Mouse (Mus musculus) hindbrain, postnatal 0 days (tissue): Measurements from ENCODE around the gene Usp16. TPM values are rescaled to one million over a fixed set of nuclear protein-coding genes. Genes with fewer than 3 reads are reported as not detected.

ENCODE experiments used
- ATAC-seq: fragments of 200-750 bp; cut with Nextera tagmentation; 2 replicates; pipeline ENCODE4 v1.8.0; 2017; ENCODE audit warnings: mild to moderate bottlenecking, moderate TSS enrichment, moderate library complexity
- DNase-seq: peaks from one replicate; pipeline ENCODE4 v3.0.0-alpha.2; 2015; ENCODE audit warnings: low spot score
- H3K27ac ChIP-seq: fragments of 300-500 bp; sonication (generic); 2 replicates; pipeline ENCODE4 v1.5.1; 2014; ENCODE audit warnings: mild to moderate bottlenecking
- H3K27me3 ChIP-seq: fragments of 300-500 bp; sonication (generic); 2 replicates; pipeline ENCODE4 v1.6.1; 2014; ENCODE audit warnings: low read length, mixed read lengths; ENCODE audit not compliant: insufficient read depth
- H3K36me3 ChIP-seq: fragments of 300-500 bp; sonication (generic); 2 replicates; pipeline ENCODE4 v1.6.1; 2014; ENCODE audit warnings: low read length, mixed read lengths; ENCODE audit not compliant: insufficient read depth
- H3K4me1 ChIP-seq: fragments of 300-500 bp; sonication (generic); 2 replicates; pipeline ENCODE4 v1.6.1; 2014; ENCODE audit warnings: antibody characterized with exemption, low read length, mixed read lengths; ENCODE audit not compliant: insufficient read depth
- H3K4me2 ChIP-seq: fragments of 300-500 bp; sonication (generic); 2 replicates; pipeline ENCODE4 v1.6.1; 2014; ENCODE audit warnings: low read depth, mild to moderate bottlenecking, low read length, moderate library complexity, mixed read lengths
- H3K4me3 ChIP-seq: fragments of 300-500 bp; sonication (generic); 2 replicates; pipeline ENCODE4 v1.5.1; 2014; ENCODE audit warnings: low read length
- H3K9ac ChIP-seq: fragments of 300-500 bp; sonication (generic); replicated peaks from 2 replicates; pipeline ENCODE4 v1.6.1; 2014; ENCODE audit warnings: mild to moderate bottlenecking, low read length, moderate library complexity, mixed read lengths
- H3K9me3 ChIP-seq: fragments of 300-500 bp; sonication (generic); 2 replicates; pipeline ENCODE4 v1.6.1; 2016; ENCODE audit warnings: low read length, mixed read lengths
- CTCF ChIP-seq: IDR thresholded peaks from 2 replicates; pipeline ENCODE4 v1.5.1; 2016; ENCODE audit warnings: antibody characterized with exemption, control low read depth, low read depth
- WGBS: fragments of 180-500 bp; shearing (Covaris S2); extraction: QIAGEN DNeasy Blood & Tissue Kit; methylation state at CpG from one replicate; pipeline ENCODE4 v1.1.7; 2014; 5-methylcytosine and 5-hydroxymethylcytosine counted together
- polyA plus RNA-seq: library from polyadenylated mRNA; unstranded; fragments of >200 nt; fragmentation: Nextera tagmentation; extraction: Ambion mirVana; gene quantifications from 2 replicates; pipeline ENCODE4 v1.2.1, GENCODE M21; 2015
- total RNA-seq: library from RNA; depleted of rRNA; stranded (reverse); fragments of >200 nt; gene quantifications from 2 replicates; pipeline ENCODE4 v1.2.3, GENCODE M21; 2014

Usp16 gene
- total and polyA plus RNA-seq, 2 experiments from 2014 or later = 32.2 to 42.9 TPM

DNA sequence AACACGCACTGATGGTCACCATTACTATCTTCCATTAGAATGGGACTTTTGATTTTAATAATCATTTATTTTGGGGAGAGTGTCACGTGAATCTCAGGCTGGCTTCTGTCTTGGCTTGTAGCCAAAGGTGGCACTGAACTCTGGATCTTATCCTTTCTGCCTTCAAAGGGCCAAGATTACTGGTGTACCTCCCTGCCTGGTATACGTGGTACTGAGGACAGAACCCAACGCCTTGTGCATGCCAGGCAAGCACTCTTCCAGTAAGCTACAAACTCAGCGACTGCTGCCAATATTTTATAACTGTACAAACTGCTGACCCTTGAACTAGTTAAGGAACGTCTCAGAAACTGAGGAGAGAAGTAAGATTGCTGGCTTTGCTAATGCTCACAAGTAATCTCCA, 19.6 kb upstream of the Usp16 start:
- H3K9me3 ChIP-seq = no peaks in the 10 kb centered on the region
- no peaks in the 10 kb centered on the region for H3K27me3 ChIP-seq
- no peak for TF ChIP-seq CTCF
- no peak for DNase-seq
- H3K36me3 ChIP-seq = peaks cover 7% of the 10 kb centered on the region; the same call in 1 of the 2 replicates
- no peak overlapping the region for H3K9ac ChIP-seq
- no peak overlapping the region for H3K27ac ChIP-seq
- 81% methylated on average over 6 of the region's 6 CpGs for WGBS
- H3K4me3 ChIP-seq = no peak overlapping the region
- H3K4me1 ChIP-seq = no peaks in the 10 kb centered on the region
- H3K4me2 ChIP-seq = no peak overlapping the region
- ATAC-seq = no peak

DNA sequence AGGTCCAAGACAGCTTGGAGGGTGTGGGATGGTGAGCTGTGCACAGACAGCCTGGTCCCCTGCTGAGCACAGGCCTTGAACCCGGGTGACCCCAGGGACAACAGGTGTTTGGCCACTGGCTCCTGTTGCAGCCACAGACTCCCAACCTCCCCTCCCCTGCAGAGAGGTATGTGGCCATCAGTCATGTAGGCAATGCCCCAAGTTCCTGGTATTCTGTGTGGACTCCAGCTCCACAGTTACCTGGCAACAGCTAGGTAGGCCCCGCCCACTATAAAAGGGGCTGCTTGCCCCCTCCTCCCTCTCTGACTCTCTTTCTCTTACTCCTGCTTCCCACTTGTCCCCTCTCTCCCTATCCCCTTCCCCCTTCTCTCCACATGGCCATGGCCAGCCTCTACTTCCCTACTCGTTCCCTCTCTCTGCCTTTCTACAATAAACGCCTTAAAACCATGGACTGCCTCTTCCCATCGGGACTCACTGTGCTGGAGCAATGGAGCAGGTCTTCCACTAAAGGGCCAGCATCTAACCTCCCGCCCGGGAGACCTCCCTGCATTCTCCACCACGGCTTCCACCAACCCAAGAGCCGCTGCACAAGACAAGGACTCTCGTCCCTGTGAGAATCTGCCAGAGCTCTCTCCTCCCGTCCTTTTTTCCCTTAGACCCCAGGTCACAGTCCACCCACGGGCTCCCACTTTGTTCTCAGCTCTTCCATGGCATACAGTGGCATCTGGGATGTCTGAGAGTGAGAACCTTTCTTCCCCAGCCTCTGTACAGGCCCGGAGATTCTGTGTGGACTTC, 18.9 kb upstream of the Usp16 start:
- H3K27ac ChIP-seq = no peak overlapping the region
- H3K4me1 ChIP-seq = no peaks in the 10 kb centered on the region
- no peak overlapping the region for H3K4me2 ChIP-seq
- no peaks in the 10 kb centered on the region for H3K9me3 ChIP-seq
- no peaks in the 10 kb centered on the region for H3K27me3 ChIP-seq
- WGBS = 85% methylated on average over 13 of the region's 13 CpGs
- no peak for ATAC-seq
- no peak for TF ChIP-seq CTCF
- no peak for DNase-seq
- H3K9ac ChIP-seq = no peak overlapping the region
- no peak overlapping the region for H3K4me3 ChIP-seq
- H3K36me3 ChIP-seq = peaks cover 7% of the 10 kb centered on the region; the same call in 1 of the 2 replicates

GRCm38 (mm10) chr16:87437096-87437495, 17.4 kb upstream of the Usp16 start:
- no peaks in the 10 kb centered on the region for H3K27me3 ChIP-seq
- H3K4me2 ChIP-seq = no peak overlapping the region
- H3K4me3 ChIP-seq = no peak overlapping the region
- no peak overlapping the region for H3K9ac ChIP-seq
- ATAC-seq (no peak), DNase-seq (no peak)
- peaks cover 6% of the 10 kb centered on the region for H3K4me1 ChIP-seq
- no peak for TF ChIP-seq CTCF
- peaks cover 7% of the 10 kb centered on the region; the same call in 1 of the 2 replicates for H3K36me3 ChIP-seq
- 92% methylated on average over 21 of the region's 21 CpGs for WGBS
- H3K9me3 ChIP-seq = no peaks in the 10 kb centered on the region
- no peak overlapping the region for H3K27ac ChIP-seq

DNA sequence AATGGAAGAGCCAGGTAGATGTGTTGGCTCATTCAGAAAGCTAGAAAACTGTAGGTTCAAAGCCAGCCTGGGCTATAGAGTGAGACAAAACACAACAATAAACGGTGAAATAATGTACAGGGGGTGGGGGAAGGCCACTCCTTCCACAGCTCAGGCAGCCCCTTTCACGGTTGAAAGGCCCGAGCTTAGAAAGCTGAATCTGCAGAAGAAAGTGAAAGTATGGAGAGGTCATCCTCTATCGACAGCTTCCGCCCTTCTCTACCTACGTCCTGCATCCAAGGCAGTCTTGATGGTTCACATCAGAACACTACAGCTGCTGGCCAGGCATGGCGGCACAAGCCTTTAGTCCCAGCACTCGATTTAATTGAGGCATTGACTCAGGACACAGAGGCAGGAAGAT, 15.8 kb upstream of the Usp16 start:
- Histone ChIP-seq H3K27me3 (no peaks in the 10 kb centered on the region), H3K4me1 (peaks cover 6% of the 10 kb centered on the region), H3K9ac (no peak overlapping the region), H3K36me3 (peaks cover 7% of the 10 kb centered on the region; the same call in 1 of the 2 replicates), H3K27ac (no peak overlapping the region), H3K4me3 (no peak overlapping the region), H3K4me2 (no peak overlapping the region), H3K9me3 (no peaks in the 10 kb centered on the region)
- TF ChIP-seq CTCF = no peak
- ATAC-seq (no peak), DNase-seq (no peak)
- WGBS = 90% methylated on average over 8 of the region's 8 CpGs

DNA sequence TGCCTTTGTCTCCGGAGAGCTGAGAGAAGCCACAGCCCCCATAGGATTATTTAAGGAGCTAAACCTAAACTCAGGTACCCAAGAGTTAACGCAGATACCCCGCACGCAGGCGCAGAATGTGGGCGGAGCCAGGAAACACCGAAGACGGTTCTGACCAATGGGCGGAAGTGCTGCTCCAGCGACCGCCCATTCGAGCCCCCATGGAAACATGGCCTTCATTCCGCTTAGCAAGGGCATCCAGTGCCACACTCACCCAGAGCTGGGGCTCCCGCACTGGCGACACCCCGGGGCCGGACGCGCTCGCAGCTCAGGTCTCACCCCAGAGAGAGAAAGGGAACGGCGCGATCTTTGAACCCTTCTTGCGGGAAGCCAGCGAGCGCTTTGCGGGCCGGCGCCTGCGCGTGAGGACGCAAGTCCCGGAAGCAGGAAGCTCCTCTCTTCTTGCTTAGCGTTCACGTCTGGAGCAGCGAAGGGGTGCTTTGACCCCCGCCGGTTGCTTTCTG, 14.3 kb upstream of the Usp16 start, which contains the start of gene Rwdd2b:
Gene Rwdd2b, minus strand, starts transcription at position 390 of the 503 bp plus-strand sequence.
- Histone ChIP-seq H3K27ac (peak within 1 kb of the TSS; percentile 95), H3K27me3 (no peaks in the 10 kb centered on the region), H3K4me2 (peak within 1 kb of the TSS; percentile 75), H3K4me3 (peak within 1 kb of the TSS; percentile 85), H3K9ac (peak within 1 kb of the TSS; percentile 86), H3K4me1 (peaks cover 6% of the 10 kb centered on the region), H3K9me3 (no peaks in the 10 kb centered on the region), H3K36me3 (peaks cover 7% of the 10 kb centered on the region; the same call in 1 of the 2 replicates)
- peak; percentile 97 for ATAC-seq
- WGBS = under 1% methylated on average over 38 of the region's 38 CpGs
- no peak for TF ChIP-seq CTCF
- DNase-seq = peak; percentile 96

DNA sequence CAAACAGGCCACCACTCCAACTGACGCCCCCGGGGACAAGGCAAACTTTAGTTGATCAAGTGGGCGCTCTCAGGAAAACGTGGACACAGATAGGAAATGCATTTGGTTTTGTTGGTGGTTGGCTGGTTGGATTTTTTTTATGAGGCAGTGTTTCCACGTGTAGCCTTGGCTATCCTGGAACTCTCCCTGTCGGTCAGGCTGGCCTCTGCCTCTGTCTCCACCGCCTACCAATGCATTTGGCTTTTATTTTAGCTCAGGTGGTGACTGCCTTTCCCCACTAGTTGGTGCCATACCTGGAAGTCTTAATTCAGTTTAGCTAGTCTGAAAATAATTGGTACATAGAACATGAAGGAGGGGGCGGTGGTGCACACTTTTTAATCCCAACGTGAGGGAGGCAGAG, 13.4 kb upstream of the Usp16 start:
- WGBS = 23% methylated on average over 9 of the region's 9 CpGs
- H3K27ac ChIP-seq = peak overlapping the region; percentile 95; the same call in 1 of the 2 replicates
- peak; percentile 65 for TF ChIP-seq CTCF
- peak overlapping the region; percentile 85 for H3K4me3 ChIP-seq
- H3K36me3 ChIP-seq = peaks cover 6% of the 10 kb centered on the region; the same call in 1 of the 2 replicates
- H3K9me3 ChIP-seq = no peaks in the 10 kb centered on the region
- H3K9ac ChIP-seq = peak overlapping the region; percentile 86
- peak overlapping the region; percentile 75 for H3K4me2 ChIP-seq
- DNase-seq = peak; percentile 47
- H3K4me1 ChIP-seq = peaks cover 6% of the 10 kb centered on the region
- H3K27me3 ChIP-seq = no peaks in the 10 kb centered on the region
- ATAC-seq = peak; percentile 41; the same call in 1 of the 2 replicates

GRCm38 (mm10) chr16:87442291-87442690, 12.2 kb upstream of the Usp16 start:
- WGBS = 55% methylated on average over 5 of the region's 5 CpGs
- no peaks in the 10 kb centered on the region for H3K27me3 ChIP-seq
- H3K4me2 ChIP-seq = no peak overlapping the region
- DNase-seq (no peak), ATAC-seq (no peak)
- no peak overlapping the region for H3K27ac ChIP-seq
- H3K9ac ChIP-seq = no peak overlapping the region
- no peaks in the 10 kb centered on the region for H3K36me3 ChIP-seq
- H3K4me3 ChIP-seq = no peak overlapping the region
- no peak for TF ChIP-seq CTCF
- H3K9me3 ChIP-seq = no peaks in the 10 kb centered on the region
- H3K4me1 ChIP-seq = peaks cover 6% of the 10 kb centered on the region
